Mouse (Mus musculus) spleen, adult 12 weeks (tissue): ENCODE results near the gene Bace1.
"Not testable (repeated sequence)": the region's sequence is repeated elsewhere in the genome, so short reads cannot be mapped to it uniquely, and the experiment has no call there.

Experiments
- DNase-seq: peaks from one replicate; pipeline ENCODE4 v3.0.0; 2022; ENCODE audit warnings: low spot score

Gene Bace1

DNA sequence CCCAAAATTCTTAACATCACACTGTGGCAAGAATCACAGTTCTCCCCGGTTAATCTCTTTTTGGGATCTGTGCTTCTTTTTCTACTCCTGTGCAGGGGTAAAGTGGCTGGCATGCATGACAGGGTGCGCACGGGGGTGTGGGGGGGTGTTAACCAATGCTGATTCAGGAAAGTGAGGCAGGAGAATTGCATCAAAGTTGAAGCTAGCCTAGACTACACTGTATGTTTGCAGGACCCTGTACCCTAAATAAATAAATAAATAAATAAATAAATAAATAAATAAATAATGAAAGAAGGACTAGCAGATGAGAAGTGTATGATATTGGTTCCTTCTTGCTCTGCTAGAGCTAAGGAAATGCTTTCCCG lies 329 bp upstream of the Bace1 start:
- no peak for DNase-seq

DNA sequence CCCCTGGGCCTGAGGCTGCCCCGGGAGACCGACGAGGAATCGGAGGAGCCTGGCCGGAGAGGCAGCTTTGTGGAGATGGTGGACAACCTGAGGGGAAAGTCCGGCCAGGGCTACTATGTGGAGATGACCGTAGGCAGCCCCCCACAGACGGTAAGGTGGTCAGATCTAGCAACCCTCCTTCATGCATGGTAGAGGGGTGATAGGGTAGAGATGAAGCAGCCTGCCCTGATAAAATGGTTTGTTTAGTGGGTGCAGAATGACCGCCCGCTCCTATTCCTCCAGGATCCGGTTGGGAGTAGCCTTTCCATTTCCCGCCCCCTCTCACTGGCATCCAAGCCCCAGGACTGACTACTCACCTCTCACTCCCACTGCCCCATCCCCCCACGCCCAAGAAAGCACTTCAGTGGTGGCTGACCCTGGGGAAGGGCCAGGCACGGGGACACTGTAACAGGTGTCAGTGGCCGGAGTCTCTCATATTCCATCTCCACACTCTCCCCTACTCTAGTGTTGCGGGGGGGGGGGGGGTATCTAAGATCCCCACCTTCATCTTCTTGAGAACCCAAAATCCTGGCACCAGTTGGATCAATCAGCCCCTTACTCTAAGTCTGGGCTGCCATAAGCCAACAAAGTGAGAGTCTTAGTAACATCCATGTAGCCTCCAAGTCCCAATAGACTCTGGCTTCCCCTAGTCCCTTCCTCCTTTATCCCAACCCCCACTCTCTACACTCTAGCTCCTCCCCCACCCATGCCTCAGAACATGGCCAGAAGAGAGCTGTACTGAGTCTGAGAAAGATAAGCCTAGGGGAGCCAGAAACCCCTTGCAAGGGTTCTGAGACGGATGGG lies 980 bp downstream of the Bace1 start:
- DNase-seq = no peak

DNA sequence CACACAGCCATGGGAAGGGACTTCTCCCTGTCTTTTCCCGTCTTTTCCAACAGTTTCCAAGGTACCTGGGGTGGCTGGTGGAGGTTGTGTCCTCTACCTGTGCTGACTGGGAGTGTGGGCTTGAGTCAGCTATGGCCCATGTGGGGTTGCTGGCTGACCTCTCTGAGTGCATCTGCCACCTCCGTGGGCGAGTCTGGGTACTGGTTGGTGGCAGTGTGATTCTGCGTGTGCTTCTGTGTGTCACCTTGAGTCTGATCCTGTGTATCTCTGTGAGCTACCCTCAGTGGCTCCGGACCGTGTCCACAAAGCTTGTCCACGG lies 1.6 kb downstream of the Bace1 start:
- DNase-seq = no peak

DNA sequence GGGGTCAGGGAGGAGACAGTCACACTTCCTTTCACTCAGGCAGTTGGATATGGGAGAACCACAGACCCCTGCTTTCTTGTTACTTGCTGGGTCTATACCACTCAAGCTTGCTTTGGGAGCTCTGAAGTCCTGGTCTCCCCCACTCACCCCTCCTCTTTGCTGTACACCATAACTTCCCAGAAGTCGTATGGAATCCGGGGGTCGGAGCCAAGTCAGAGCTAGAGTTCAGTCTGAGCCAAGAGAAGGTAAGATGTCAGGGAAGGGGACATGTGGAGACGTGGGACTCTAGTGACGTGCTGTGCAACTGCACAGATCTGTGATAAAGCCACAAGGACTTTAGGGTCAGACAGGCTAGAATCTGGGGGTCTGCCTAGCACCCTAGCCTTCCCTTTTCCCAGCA lies 2.0 kb downstream of the Bace1 start:
- DNase-seq = no peak

DNA sequence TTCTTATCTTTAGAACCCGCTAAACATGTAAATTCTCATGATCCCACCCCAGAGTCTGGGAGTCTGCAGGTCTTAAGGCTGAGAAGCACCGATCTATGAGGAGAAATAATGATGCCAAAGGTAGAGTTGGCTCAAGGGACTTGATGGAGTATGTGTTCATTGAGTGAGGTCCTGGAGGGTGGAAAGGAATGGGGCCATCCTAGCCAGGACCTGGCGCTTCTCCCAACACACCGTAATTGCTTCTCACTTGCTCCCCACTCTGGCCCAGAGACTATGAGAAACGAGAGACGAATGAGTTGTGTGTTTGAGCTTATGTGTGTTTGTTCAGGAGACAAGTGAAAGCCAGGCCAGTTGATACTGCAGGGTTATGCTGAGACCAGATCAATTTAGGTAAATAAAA lies 3.1 kb downstream of the Bace1 start:
- DNase-seq = no peak

DNA sequence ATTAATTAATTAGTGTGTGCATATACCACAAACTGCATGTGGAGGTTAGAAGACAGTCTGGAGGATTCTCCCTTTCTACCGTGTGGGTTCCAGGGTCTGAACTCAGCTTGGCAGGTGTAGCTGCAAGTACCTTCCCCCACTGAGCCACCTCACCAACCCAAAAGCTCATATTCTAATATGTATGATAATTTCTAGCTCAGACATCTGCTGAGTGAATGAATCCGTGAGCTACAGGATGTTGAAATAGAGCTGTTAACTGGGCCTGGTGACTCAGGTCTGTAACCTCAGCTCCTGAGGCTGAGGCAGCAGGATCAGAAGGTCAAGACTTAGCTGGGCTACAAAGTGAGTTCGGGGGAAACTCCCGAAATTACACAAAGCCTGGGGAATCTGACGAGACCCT lies 4.6 kb downstream of the Bace1 start:
- DNase-seq = no peak

DNA sequence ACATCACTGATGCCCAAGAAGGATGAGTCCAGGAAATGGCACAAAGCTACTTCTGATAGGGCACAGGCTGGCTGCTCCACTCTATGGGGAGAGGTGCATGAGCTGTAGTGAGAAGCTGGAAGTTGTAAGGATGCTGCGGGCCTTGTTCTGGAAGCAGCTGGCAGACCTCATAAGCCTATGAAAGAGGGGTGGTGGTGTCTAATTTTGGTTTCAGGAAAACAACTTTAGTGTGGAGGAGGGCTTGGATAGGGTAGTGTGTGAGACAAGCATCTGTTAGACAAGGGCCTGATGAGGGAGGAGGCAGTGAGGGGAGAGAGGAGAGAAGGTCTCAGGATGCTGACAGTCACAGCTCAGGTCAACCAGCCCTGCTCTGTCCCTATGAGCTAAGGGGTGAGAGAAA lies 5.4 kb downstream of the Bace1 start:
- DNase-seq = no peak

DNA sequence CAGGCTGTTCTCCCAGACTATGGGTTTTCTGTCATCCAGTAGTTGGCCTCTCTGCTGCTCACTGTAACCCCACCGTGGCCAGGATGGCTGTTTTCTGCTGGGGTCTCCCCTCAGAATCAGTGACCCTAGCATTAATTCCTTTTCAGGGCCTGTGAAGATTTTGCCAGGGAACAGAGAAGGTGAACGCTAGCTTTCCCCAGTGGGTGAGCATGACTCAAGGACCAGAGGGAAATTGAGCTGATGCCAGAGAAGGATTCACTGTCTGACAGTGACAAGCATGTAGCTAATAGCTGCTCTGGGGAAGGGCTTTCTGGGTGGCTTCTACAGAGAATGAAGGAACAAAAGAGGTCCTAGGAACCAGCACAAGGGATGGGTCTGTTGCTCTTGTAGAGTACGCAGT lies 7.2 kb downstream of the Bace1 start:
- no peak for DNase-seq

DNA sequence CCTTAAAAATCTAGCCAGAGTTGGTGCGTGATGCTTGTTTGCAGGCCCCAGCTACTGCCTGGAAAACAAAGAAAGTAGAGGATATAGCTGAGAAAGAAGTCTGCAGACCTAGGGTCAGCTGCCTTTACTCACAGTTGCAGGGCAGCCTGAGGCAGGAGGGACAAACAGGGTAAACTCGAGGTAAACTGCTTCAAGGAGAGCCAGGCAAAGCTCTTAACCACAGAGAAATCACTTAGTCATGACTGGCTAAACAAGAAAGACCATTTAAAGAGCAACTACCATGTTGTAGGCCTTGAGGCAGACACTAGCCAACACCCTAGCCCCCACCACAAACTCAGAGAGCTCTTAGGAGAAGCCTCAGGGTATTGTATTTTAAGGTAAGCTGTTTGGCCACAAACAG lies 7.8 kb downstream of the Bace1 start:
- DNase-seq = not testable (repeated sequence)

DNA sequence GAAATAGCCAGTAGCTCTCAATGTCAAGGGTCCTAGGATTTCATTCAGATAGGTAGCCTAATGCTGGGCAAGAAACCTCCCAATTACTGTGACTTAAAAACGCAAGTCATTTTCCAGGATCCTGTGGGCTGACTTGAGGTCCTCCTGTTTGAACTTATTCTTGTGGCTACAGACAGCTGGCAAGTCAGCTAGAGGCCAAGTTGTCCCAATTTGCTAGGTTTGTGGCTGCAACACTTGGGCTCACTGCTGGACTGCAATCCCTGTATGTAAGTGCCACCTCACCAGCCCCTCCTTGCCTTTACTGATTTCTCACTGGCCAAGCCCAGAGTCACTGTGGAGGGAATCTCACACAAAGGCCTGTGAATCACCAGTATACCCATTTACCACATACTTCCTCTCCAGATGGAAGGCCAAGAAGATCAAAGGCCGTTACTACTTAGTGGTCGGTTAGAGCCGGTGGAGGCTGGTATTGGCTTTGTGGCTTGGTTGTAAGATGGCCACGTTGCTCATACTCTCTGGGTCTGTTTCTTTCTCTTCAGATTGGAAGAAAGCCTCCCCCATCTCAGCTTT lies 8.6 kb downstream of the Bace1 start:
- DNase-seq = no peak

DNA sequence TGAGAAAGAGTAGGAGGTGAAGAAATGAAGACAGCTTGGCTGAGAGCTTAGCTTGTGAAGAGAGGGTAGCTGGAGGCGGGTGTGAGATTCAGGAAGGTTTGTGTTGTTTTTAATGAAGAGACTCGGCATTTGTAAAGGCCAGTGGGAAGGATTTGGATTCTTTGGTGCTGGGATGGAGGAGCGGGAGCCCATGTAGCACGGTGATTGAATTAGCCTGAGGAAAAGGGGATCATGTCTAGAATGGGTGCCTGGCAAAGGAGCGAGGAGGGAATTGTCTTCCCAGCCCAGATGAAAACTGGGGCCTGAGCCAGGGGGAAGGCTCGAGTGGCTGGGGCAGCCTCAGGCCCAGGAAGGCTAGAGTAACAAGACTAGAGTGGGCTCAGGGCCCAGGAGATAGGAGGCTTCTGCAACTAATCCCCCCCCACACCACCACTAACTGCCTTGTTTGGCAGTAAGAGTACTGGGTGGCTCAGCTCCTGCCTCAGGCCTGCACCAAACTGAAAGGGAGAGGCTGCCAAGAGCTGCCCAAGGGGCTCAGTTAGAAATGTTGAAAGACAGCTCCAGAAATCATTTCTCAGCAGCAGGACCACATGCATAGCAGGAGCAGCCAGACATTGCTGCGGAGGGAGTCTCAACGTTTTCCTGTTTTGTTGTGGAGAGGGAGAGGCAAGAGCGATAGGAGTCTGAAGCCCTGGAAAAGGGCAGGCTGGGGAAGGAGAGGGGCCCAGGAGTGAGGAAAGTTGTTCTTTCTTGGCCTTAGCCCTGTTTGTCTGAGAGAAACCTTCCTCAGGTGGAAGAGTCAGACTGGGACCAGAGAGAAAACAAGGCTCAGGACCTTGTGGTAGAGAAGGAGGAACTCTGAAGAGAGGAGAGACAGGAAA lies 11.4 kb downstream of the Bace1 start:
- DNase-seq = no peak

DNA sequence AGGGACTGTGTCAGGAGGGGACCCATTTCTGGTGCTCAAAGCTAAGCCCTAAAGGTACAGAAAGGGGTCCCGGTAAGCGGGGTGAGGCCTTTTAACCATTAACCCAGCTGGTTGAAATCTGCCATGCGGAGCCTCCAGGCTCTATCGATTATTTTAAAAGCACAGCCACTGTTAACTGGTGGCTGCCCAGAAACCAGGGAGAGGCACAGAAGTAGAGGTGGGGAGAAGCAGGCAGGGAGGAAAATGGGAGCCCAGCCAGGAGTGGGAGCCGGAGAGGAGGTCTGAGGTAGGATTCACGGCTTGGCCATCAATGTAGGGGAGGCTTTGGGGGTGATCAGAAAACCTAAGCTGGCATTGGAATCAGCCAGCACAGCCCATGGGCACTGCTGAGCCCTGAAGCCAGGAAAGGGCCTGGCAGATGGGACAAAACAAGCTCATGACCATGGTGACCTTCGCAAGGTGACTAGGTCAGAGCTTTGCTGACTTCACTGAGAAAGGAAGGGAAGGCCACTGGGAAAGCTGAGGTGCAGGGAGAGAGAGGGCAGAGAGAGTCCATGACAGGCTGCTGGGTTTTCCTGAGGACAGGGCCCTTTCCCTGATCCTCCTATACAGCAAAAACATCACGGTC lies 12.3 kb downstream of the Bace1 start:
- DNase-seq = no peak

DNA sequence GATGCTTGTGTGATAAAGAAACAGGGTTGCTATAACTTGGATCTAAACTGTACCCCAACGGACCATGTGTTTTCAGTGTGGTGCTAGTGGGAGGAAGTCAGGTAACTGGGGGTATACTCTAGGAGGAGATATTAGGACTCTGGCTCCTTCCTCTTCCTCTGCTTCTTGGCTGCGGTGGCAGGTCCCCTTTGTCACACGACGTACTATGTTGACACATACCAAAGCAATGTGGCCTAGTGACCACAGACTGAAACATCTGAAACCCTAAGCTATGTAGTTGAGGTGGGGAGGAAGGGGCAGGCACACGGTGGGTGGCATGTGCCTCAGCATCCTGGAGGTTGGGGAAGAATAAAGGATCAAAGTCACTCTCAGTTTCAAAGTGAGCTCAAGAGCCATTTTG lies 12.9 kb downstream of the Bace1 start:
- no peak for DNase-seq

DNA sequence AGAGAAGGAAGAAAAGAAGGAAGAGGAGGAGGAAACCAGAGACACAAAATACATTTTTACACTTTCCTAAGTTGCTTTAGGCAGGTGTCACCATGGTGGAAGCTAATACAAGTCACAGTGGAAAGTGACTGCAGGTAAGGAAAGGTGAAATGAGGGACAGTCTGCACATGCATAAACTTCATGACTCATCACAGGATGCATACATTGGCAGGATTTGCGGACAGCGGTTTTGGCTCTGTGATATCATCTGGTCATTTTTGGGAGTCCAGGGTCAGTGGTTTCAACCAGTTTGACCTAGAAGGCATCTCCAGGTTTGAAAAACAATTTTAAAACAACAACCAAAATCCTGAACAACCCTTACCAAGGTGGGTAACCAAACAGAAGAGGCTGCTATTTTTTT lies 13.4 kb downstream of the Bace1 start:
- no peak for DNase-seq

DNA sequence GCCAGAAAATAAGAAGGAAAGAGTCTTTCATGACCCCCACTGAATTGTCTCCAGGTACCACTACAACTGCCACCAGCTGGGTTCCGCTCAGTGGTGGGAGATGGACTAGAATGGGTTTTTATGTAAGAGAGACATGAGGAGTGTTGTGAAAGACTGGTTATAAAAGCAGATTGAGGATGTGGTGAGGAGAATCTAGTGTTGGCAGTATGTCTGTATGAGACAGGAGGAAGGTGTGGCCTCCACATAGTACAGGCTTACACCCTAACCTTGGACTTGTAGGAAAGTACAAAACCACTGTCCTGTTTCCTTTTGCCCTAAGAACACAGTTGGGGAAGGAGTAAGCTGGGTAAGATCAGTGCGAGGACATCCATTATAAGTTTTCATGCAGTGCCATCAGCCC lies 15.3 kb downstream of the Bace1 start:
- DNase-seq = no peak

DNA sequence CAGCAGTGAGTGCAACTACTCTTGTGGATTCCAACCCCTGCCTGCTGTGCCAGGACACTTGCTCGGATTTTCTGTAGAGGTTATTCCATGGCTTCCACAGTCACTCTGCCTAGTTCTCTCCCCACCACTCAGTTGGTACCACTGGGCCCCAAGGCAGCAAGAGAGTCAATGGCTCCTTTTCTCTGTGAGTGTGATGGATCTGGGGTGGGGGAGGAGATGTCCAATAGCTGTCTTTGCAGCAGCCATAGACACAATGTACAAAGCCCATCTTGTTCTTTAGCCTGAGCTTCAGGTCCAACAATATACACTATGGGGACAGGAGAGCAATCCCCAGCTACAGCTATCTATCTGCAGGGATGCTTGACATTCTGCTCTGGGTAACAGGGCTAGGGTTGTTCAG lies 15.8 kb downstream of the Bace1 start:
- no peak for DNase-seq

DNA sequence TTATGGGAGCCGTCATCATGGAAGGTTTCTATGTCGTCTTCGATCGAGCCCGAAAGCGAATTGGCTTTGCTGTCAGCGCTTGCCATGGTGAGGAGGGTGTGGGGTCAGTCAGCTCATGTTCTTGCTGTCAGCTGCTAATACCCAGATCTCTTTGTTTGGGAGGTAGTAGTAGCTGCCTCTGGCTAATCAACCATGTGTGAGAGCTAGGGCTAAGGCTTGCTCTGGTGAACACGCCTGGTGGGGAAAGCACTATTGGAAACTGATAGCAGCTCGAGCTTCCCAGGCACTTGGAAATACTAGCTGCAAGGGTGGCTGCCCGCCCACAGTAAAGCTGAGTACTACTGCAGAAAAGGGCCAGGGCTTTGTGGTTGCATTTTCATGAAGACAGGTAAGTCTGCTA lies 21.0 kb downstream of the Bace1 start:
- no peak for DNase-seq

DNA sequence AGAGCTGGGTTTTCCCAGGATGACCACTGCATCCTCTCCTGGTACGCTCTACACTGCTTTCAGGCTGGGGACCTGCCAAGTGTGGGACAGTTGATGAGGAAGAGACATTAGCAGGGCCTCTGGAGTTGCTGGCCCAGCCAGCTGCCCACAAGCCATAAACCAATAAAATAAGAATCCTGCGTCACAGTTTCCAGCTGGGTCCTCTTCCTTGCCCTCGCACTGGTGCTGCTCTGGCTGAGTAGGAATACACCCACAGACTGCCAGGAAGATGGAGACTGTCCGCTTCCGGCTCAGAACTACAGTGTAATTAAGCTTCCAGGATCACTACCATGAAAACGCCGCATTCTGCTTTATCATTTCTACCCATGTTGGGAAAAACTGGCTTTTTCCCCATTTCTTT lies 23.4 kb downstream of the Bace1 start:
- no peak for DNase-seq

DNA sequence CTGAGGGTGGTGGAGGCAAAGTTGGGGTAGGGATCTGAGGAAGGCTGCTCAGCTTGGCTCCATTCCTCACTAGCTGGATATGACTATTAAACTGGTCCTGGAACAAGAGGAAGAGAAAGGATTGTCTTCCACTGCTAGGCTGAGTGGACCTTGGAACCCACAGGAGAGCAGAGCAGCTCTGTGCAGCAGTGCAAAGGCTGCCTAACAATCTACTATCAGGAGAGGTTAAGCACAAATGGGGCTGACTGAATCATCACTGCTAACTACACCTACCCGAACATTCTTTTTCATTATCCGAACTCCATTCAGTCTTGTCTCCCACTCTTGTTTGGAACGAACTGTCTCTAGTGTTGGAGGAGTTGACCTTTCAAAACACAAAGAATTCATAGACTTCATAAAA lies 30.8 kb downstream of the Bace1 start:
- DNase-seq = no peak

DNA sequence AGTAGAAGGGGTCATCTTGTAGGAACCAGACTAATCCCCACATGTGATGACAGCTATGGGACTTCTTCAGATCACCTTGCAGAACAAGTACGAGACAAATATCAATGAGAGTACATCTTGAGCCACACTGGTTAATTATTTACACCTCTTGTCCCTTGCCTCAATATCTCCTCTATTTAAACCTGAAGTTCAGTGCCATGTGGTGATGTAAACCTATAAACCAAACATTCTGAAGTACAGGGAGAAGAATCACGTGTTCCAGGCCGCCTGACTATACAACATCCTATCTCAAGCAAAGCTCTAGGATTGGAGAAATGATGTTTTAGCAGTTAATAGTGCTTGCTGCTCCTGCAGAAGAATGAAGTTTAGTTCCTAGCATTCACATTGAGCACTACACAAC lies 31.9 kb downstream of the Bace1 start:
- DNase-seq = no peak

DNA sequence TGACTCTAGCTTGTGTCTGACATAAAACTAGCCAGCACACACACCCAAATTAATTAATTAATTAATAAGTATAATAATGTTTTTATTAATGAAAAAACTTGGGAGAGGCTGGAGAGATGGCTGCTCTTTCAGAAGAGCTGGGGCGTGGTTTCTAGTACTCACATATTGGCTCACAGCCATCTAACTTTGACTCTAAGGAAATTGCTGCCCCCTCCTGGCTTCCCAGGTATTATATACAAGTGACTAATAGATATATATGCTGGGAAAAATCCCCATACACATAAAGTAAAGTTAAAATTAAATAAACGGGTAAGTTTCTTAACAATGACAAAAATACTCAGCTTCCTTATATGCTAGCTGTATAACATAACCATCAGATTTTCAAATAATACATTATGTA lies 39.5 kb downstream of the Bace1 start:
- no peak for DNase-seq

DNA sequence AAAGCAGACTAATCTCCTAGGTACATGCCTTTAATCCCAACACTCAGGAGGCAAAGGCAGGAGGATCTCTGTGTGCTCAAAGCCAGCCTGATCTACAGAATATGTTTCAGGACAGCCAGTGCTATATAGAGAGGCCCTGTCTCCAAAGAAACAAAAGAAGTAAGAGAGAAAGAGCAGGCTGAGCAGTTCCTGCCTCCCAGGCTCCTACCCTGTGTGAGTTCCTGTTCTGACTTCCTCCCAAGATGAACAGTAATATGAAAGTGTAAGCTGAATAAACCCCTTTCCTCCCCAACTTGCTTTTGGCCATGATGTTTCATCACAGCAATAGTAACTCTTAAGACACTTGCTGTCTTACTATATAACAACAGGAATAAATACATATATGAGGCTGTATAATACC lies 55.3 kb downstream of the Bace1 start:
- DNase-seq = no peak

DNA sequence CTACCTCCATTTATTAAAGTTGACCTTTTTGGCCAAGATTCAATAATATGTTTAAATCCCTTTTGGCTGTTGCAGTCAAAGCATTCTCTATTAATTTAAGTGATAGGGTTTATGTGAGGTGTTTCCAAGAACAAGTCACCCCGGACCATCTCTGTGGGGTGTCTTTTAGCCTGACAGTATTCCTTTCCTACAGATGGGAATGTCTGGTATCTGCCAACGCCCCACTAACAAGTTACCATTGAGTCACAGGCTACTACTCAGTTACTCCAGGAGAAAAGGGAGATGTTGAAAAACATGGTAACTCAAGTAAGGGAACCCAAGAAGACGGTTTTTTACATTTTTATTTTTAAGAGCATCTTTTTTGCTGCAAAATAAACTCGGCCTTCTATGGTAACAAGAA lies 66.8 kb downstream of the Bace1 start:
- no peak for DNase-seq
